Mouse (Mus musculus): Measurements from ENCODE around the gene Col28a1. TPM values are rescaled to one million over a fixed set of nuclear protein-coding genes. Genes with fewer than 3 reads are reported as not detected.

Gene Col28a1
- polyA plus RNA-seq, 1 experiment from 2014 or later: 0.58 TPM

- Histone ChIP-seq H3K4me2 (replicated peaks) (no peak overlapping the region), H3K27ac (no peak overlapping the region), H3K27me3 (no peaks in the 10 kb centered on the region), H3K9me3 (no peaks in the 10 kb centered on the region), H3K9ac (no peak overlapping the region), H3K36me3 (no peaks in the 10 kb centered on the region), H3K4me3 (no peak overlapping the region), H3K4me1 (no peaks in the 10 kb centered on the region)
- no peak for ATAC-seq (ENCODE audit: insufficient number of reproducible peaks, insufficient read depth, low FRiP score, low TSS enrichment)
- WGBS: 57% methylated on average over 5 of the region's 5 CpGs
Measured at GRCm38 (mm10) chr6:8068979-8069378, 123.4 kb downstream of the Col28a1 start.

- Histone ChIP-seq H3K9ac (no peak overlapping the region), H3K27ac (peak overlapping the region; percentile 51; the same call in 1 of the 2 replicates), H3K4me3 (no peak overlapping the region), H3K27me3 (no peaks in the 10 kb centered on the region), H3K4me2 (replicated peaks) (no peak overlapping the region), H3K4me1 (no peaks in the 10 kb centered on the region), H3K36me3 (no peaks in the 10 kb centered on the region), H3K9me3 (no peaks in the 10 kb centered on the region)
- no peak for ATAC-seq (ENCODE audit: insufficient number of reproducible peaks, insufficient read depth, low FRiP score, low TSS enrichment)
- 73% methylated on average over 2 of the region's 2 CpGs for WGBS
Measured at GRCm38 (mm10) chr6:8068394-8068793, 124.0 kb downstream of the Col28a1 start.

GRCm38 (mm10) chr6:8067124-8067523 lies 125.3 kb downstream of the Col28a1 start:
- Histone ChIP-seq H3K36me3 (no peaks in the 10 kb centered on the region), H3K27me3 (no peaks in the 10 kb centered on the region), H3K9ac (no peak overlapping the region), H3K4me1 (no peaks in the 10 kb centered on the region), H3K27ac (no peak overlapping the region), H3K4me2 (replicated peaks) (no peak overlapping the region), H3K9me3 (no peaks in the 10 kb centered on the region), H3K4me3 (no peak overlapping the region)
- whole genome bisulfite sequencing: 89% methylated on average over 3 of the region's 3 CpGs
- no peak for ATAC-seq (ENCODE audit: insufficient number of reproducible peaks, insufficient read depth, low FRiP score, low TSS enrichment)

- Histone ChIP-seq H3K4me3 (no peak overlapping the region), H3K4me2 (replicated peaks) (no peak overlapping the region), H3K27me3 (no peaks in the 10 kb centered on the region), H3K36me3 (no peaks in the 10 kb centered on the region), H3K4me1 (no peaks in the 10 kb centered on the region), H3K27ac (no peak overlapping the region), H3K9me3 (no peaks in the 10 kb centered on the region), H3K9ac (no peak overlapping the region)
- no peak for ATAC-seq (ENCODE audit: insufficient number of reproducible peaks, insufficient read depth, low FRiP score, low TSS enrichment)
- 47% methylated on average over 3 of the region's 3 CpGs for WGBS
Measured at GRCm38 (mm10) chr6:8066208-8066607, 126.2 kb downstream of the Col28a1 start.

GRCm38 (mm10) chr6:8059199-8059598 lies 133.2 kb downstream of the Col28a1 start:
- Histone ChIP-seq H3K4me1 (no peaks in the 10 kb centered on the region), H3K9ac (no peak overlapping the region), H3K4me3 (no peak overlapping the region), H3K27ac (no peak overlapping the region), H3K36me3 (no peaks in the 10 kb centered on the region), H3K9me3 (no peaks in the 10 kb centered on the region), H3K4me2 (replicated peaks) (no peak overlapping the region), H3K27me3 (no peaks in the 10 kb centered on the region)
- WGBS: 89% methylated on average over 7 of the region's 7 CpGs
- ATAC-seq (ENCODE audit: insufficient number of reproducible peaks, insufficient read depth, low FRiP score, low TSS enrichment): no peak

- Histone ChIP-seq H3K27me3 (no peaks in the 10 kb centered on the region), H3K36me3 (no peaks in the 10 kb centered on the region), H3K4me1 (no peaks in the 10 kb centered on the region), H3K9ac (no peak overlapping the region), H3K27ac (no peak overlapping the region), H3K9me3 (no peaks in the 10 kb centered on the region), H3K4me3 (no peak overlapping the region), H3K4me2 (replicated peaks) (no peak overlapping the region)
- 83% methylated on average over 2 of the region's 2 CpGs for WGBS
- no peak for ATAC-seq (ENCODE audit: insufficient number of reproducible peaks, insufficient read depth, low FRiP score, low TSS enrichment)
Measured at GRCm38 (mm10) chr6:8048216-8048615, 144.2 kb downstream of the Col28a1 start.

GRCm38 (mm10) chr6:8046446-8046845 lies 146.0 kb downstream of the Col28a1 start:
- Histone ChIP-seq H3K27ac (no peak overlapping the region), H3K4me2 (replicated peaks) (no peak overlapping the region), H3K36me3 (no peaks in the 10 kb centered on the region), H3K4me3 (no peak overlapping the region), H3K9ac (no peak overlapping the region), H3K4me1 (no peaks in the 10 kb centered on the region), H3K9me3 (no peaks in the 10 kb centered on the region), H3K27me3 (no peaks in the 10 kb centered on the region)
- no peak for ATAC-seq (ENCODE audit: insufficient number of reproducible peaks, insufficient read depth, low FRiP score, low TSS enrichment)
- 47% methylated on average over 4 of the region's 4 CpGs for WGBS

GRCm38 (mm10) chr6:8045825-8046224 lies 146.6 kb downstream of the Col28a1 start:
- no peak for ATAC-seq (ENCODE audit: insufficient number of reproducible peaks, insufficient read depth, low FRiP score, low TSS enrichment)
- no peaks in the 10 kb centered on the region for H3K9me3 ChIP-seq
- no peak overlapping the region for H3K9ac ChIP-seq
- H3K36me3 ChIP-seq: no peaks in the 10 kb centered on the region
- WGBS: 80% methylated on average over 1 of the region's 1 CpGs
- H3K27me3 ChIP-seq: no peaks in the 10 kb centered on the region
- no peak overlapping the region for H3K27ac ChIP-seq
- H3K4me2 ChIP-seq (replicated peaks): no peak overlapping the region
- H3K4me1 ChIP-seq: no peaks in the 10 kb centered on the region
- no peak overlapping the region for H3K4me3 ChIP-seq

- no peak for ATAC-seq (ENCODE audit: insufficient number of reproducible peaks, insufficient read depth, low FRiP score, low TSS enrichment)
- no peaks in the 10 kb centered on the region for H3K27me3 ChIP-seq
- no peaks in the 10 kb centered on the region for H3K36me3 ChIP-seq
- no peak overlapping the region for H3K27ac ChIP-seq
- H3K4me2 ChIP-seq (replicated peaks): no peak overlapping the region
- H3K4me3 ChIP-seq: no peak overlapping the region
- H3K9me3 ChIP-seq: no peaks in the 10 kb centered on the region
- H3K9ac ChIP-seq: no peak overlapping the region
- no peaks in the 10 kb centered on the region for H3K4me1 ChIP-seq
- 76% methylated on average over 4 of the region's 4 CpGs for WGBS
Measured at GRCm38 (mm10) chr6:8028711-8029110, 163.7 kb downstream of the Col28a1 start.

GRCm38 (mm10) chr6:8025332-8026129 lies 166.9 kb downstream of the Col28a1 start:
- Histone ChIP-seq H3K9ac (no peak overlapping the region), H3K4me2 (replicated peaks) (no peak overlapping the region), H3K9me3 (no peaks in the 10 kb centered on the region), H3K4me3 (no peak overlapping the region), H3K36me3 (no peaks in the 10 kb centered on the region), H3K27ac (no peak overlapping the region), H3K4me1 (no peaks in the 10 kb centered on the region), H3K27me3 (no peaks in the 10 kb centered on the region)
- ATAC-seq (ENCODE audit: insufficient number of reproducible peaks, insufficient read depth, low FRiP score, low TSS enrichment): no peak
- 89% methylated on average over 7 of the region's 7 CpGs for WGBS

- H3K9me3 ChIP-seq: 0 out of 2 replicates have a peak, but pooled peaks cover 4% of the 10 kb centered on the region
- no peaks in the 10 kb centered on the region for H3K27me3 ChIP-seq
- H3K4me1 ChIP-seq: no peaks in the 10 kb centered on the region
- no peak overlapping the region for H3K27ac ChIP-seq
- H3K36me3 ChIP-seq: no peaks in the 10 kb centered on the region
- no peak overlapping the region for H3K9ac ChIP-seq
- no peak overlapping the region for H3K4me3 ChIP-seq
- ATAC-seq (ENCODE audit: insufficient number of reproducible peaks, insufficient read depth, low FRiP score, low TSS enrichment): no peak
- H3K4me2 ChIP-seq (replicated peaks): no peak overlapping the region
- 79% methylated on average over 3 of the region's 3 CpGs for WGBS
Measured at GRCm38 (mm10) chr6:8023527-8023926, 168.9 kb downstream of the Col28a1 start.

GRCm38 (mm10) chr6:7994736-7995135 lies 197.7 kb downstream of the Col28a1 start:
- Histone ChIP-seq H3K4me3 (no peak overlapping the region), H3K4me1 (no peaks in the 10 kb centered on the region), H3K4me2 (replicated peaks) (no peak overlapping the region), H3K27ac (no peak overlapping the region), H3K9ac (no peak overlapping the region), H3K9me3 (no peaks in the 10 kb centered on the region), H3K36me3 (no peaks in the 10 kb centered on the region), H3K27me3 (no peaks in the 10 kb centered on the region)
- ATAC-seq (ENCODE audit: insufficient number of reproducible peaks, insufficient read depth, low FRiP score, low TSS enrichment): no peak
- WGBS: 72% methylated on average over 4 of the region's 4 CpGs
